Mouse (Mus musculus) retina, embryonic 14.5 days (tissue): ENCODE measurements at regions not wholly inside any gene's neighbourhood (a gene's known extent, or its start where the extent isn't known, plus 50 kb on each side); places are given as distances from the start of the nearest gene placed in this dataset.

Experiments
- DNase-seq: peaks from one replicate; pipeline ENCODE4 v3.0.0-alpha.2; 2015; ENCODE audit warnings: low spot score

- DNase-seq: no peak
Measured at GRCm38 (mm10) chr8:30946154-30947065, 2482.1 kb upstream of the 5930422O12Rik start.

GRCm38 (mm10) chr8:30952818-30953217 lies 2475.7 kb upstream of the 5930422O12Rik start:
- DNase-seq: no peak

- DNase-seq: peak; percentile 8
Measured at GRCm38 (mm10) chr8:30959436-30960180, 2468.9 kb upstream of the 5930422O12Rik start.

- DNase-seq: no peak
Measured at GRCm38 (mm10) chr8:30960486-30960885, 2468.0 kb upstream of the 5930422O12Rik start.

GRCm38 (mm10) chr8:30962207-30962606 lies 2466.3 kb upstream of the 5930422O12Rik start:
- no peak for DNase-seq

GRCm38 (mm10) chr8:30982814-30983213 lies 2445.7 kb upstream of the 5930422O12Rik start:
- DNase-seq: no peak

- no peak for DNase-seq
Measured at GRCm38 (mm10) chr8:30988051-30988450, 2440.5 kb upstream of the 5930422O12Rik start.

- no peak for DNase-seq
Measured at GRCm38 (mm10) chr8:30998657-30999056, 2429.9 kb upstream of the 5930422O12Rik start.

GRCm38 (mm10) chr8:31000120-31000519 lies 2428.4 kb upstream of the 5930422O12Rik start:
- no peak for DNase-seq

- DNase-seq: peak; percentile 58
Measured at GRCm38 (mm10) chr8:31001980-31002730, 2426.4 kb upstream of the 5930422O12Rik start.

- DNase-seq: no peak
Measured at GRCm38 (mm10) chr8:31008309-31008708, 2420.2 kb upstream of the 5930422O12Rik start.

- no peak for DNase-seq
Measured at GRCm38 (mm10) chr8:31012068-31012467, 2416.4 kb upstream of the 5930422O12Rik start.

GRCm38 (mm10) chr8:31031721-31032591 lies 2396.6 kb upstream of the 5930422O12Rik start:
- peak; percentile 87 for DNase-seq

GRCm38 (mm10) chr8:31033281-31033680 lies 2395.2 kb upstream of the 5930422O12Rik start:
- DNase-seq: peak; percentile 93

GRCm38 (mm10) chr8:31036892-31037291 lies 2391.6 kb upstream of the 5930422O12Rik start:
- DNase-seq: no peak
